Mouse (Mus musculus) neural tube, embryonic 15.5 days (tissue): ENCODE measurements around the gene Olfr1344. TPM values are rescaled to one million over a fixed set of nuclear protein-coding genes. Genes with fewer than 3 reads are reported as not detected.

Source experiments
- ATAC-seq: fragments of 200-750 bp; cut with Nextera tagmentation; 2 replicates; pipeline ENCODE4 v1.8.0; 2017; ENCODE audit warnings: mild to moderate bottlenecking, moderate TSS enrichment, moderate library complexity; ENCODE audit not compliant: low FRiP score
- H3K27ac ChIP-seq: fragments of 300-500 bp; sonication (generic); replicated peaks from 2 replicates; pipeline ENCODE4 v1.5.1; 2015; ENCODE audit warnings: mild to moderate bottlenecking, inconsistent platforms
- H3K27me3 ChIP-seq: fragments of 300-500 bp; sonication (generic); replicated peaks from 2 replicates; pipeline ENCODE4 v1.6.1; 2015; ENCODE audit warnings: inconsistent platforms
- H3K36me3 ChIP-seq: fragments of 300-500 bp; sonication (generic); 2 replicates; pipeline ENCODE4 v1.6.1; 2015; ENCODE audit warnings: inconsistent platforms
- H3K4me1 ChIP-seq: fragments of 300-500 bp; sonication (generic); 2 replicates; pipeline ENCODE4 v1.6.1; 2015; ENCODE audit warnings: inconsistent platforms
- H3K4me2 ChIP-seq: fragments of 300-500 bp; sonication (generic); 2 replicates; pipeline ENCODE4 v1.6.1; 2015; ENCODE audit warnings: inconsistent platforms, mild to moderate bottlenecking, moderate library complexity
- H3K4me3 ChIP-seq: fragments of 300-500 bp; sonication (generic); replicated peaks from 2 replicates; pipeline ENCODE4 v1.5.1; 2015; ENCODE audit warnings: mild to moderate bottlenecking, inconsistent platforms
- H3K9ac ChIP-seq: fragments of 300-500 bp; sonication (generic); replicated peaks from 2 replicates; pipeline ENCODE4 v1.6.1; 2015; ENCODE audit warnings: mild to moderate bottlenecking, inconsistent platforms
- H3K9me3 ChIP-seq: fragments of 300-500 bp; sonication (generic); replicated peaks from 2 replicates; pipeline ENCODE4 v1.6.1; 2016; ENCODE audit warnings: inconsistent platforms
- WGBS: fragments of 180-500 bp; shearing (Covaris S2); methylation state at CpG from one replicate; pipeline ENCODE4 v1.1.7; 2015; ENCODE audit warnings: mixed read lengths; 5-methylcytosine and 5-hydroxymethylcytosine counted together
- polyA plus RNA-seq: library from polyadenylated mRNA; unstranded; fragments of >200 nt; fragmentation: Nextera tagmentation; extraction: Ambion mirVana; gene quantifications from 2 replicates; pipeline ENCODE4 v1.2.1, GENCODE M21; 2015

Olfr1344 gene
- 0.05 and 0.10 TPM in 2 replicates for polyA plus RNA-seq

DNA sequence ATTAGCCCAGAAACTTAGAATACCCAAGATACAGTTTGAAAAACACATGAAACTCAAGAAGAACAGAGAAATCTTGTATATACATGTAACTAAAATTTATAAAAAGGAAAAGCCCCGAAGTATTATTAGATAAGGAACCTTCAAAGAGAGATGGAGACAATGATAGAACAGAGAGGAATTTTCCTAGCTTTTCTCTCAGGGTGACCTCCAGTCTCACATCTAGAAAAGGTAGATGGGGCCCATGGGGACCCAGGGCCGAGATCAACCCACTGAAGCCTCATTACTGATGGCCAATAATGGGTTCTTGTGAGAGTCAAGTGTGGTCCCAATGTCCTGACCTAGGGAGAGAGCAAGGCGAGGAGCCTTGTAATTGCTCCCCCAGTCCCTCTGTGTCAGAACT, at the start of gene Olfr1344:
Gene Olfr1344 (plus strand): TSS at position 301 of the 400 bp plus-strand sequence.
- 76% methylated on average over 3 of the region's 3 CpGs for WGBS
- H3K27me3 ChIP-seq, result no peaks in the 10 kb centered on the region
- no peak for ATAC-seq

DNA sequence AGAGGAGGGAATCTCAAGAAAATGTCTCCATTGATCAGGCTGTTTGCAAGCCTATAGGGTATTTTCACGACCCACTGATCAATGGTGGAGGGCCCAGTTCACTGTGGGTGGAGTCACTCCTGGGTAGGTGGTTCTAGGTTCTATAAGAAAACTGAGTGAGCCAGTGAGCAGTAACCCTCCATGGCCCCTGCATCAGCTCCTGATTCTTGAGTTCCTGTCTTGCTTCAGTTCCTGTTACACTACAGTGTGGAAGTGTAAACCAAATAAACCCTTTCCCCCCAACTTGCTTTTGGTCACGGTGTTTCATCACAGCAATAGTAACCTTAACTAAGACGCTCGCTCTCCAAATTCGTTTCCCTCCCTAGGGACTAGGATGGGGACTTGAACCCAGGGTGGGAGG, 49.5 kb upstream of the Olfr1344 start:
- no peaks in the 10 kb centered on the region for H3K27me3 ChIP-seq
- no peak overlapping the region for H3K4me3 ChIP-seq
- H3K4me1 ChIP-seq, result peaks cover 4% of the 10 kb centered on the region
- no peak overlapping the region for H3K4me2 ChIP-seq
- 91% methylated on average over 5 of the region's 5 CpGs for WGBS
- peaks cover 51% of the 10 kb centered on the region for H3K36me3 ChIP-seq
- H3K27ac ChIP-seq, result no peak overlapping the region
- ATAC-seq, result no peak
- no peak overlapping the region for H3K9ac ChIP-seq
- no peaks in the 10 kb centered on the region for H3K9me3 ChIP-seq

More for the DNA sequence above, at the start of gene Olfr1344:
- H3K4me1 ChIP-seq, result peaks cover 19% of the 10 kb centered on the region
- no peaks in the 10 kb centered on the region for H3K9me3 ChIP-seq
- no peak within 1 kb of the TSS for H3K9ac ChIP-seq
- no peak within 1 kb of the TSS for H3K4me3 ChIP-seq
- H3K27ac ChIP-seq, result no peak within 1 kb of the TSS
- H3K36me3 ChIP-seq, result no peaks in the 10 kb centered on the region
- H3K4me2 ChIP-seq, result no peak within 1 kb of the TSS

DNA sequence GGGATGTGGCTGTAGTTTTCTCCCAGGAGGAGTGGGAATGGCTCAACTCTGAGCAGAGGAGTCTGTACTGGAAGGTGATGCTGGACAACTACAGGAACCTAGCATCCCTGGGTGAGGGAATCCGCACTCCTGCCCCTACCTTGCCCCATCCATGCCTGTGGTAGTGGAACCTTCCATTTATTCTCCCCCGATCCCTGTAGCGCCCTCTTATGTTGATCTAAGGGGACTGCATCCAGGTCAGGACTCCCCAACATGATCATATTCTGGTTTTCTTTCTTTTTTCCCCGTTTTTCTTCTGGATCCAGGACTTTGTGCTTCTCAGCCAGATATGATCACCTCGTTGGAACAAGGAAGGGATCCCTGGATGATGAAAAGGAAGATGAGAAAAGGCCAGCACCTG, 49.0 kb upstream of the Olfr1344 start:
- Histone ChIP-seq H3K27me3 (no peaks in the 10 kb centered on the region), H3K9ac (no peak overlapping the region), H3K27ac (no peak overlapping the region), H3K4me1 (no peaks in the 10 kb centered on the region; the same call in 1 of the 2 replicates), H3K4me2 (no peak overlapping the region), H3K4me3 (no peak overlapping the region), H3K9me3 (no peaks in the 10 kb centered on the region), H3K36me3 (peaks cover 56% of the 10 kb centered on the region)
- 79% methylated on average over 5 of the region's 5 CpGs for WGBS
- ATAC-seq, result no peak

DNA sequence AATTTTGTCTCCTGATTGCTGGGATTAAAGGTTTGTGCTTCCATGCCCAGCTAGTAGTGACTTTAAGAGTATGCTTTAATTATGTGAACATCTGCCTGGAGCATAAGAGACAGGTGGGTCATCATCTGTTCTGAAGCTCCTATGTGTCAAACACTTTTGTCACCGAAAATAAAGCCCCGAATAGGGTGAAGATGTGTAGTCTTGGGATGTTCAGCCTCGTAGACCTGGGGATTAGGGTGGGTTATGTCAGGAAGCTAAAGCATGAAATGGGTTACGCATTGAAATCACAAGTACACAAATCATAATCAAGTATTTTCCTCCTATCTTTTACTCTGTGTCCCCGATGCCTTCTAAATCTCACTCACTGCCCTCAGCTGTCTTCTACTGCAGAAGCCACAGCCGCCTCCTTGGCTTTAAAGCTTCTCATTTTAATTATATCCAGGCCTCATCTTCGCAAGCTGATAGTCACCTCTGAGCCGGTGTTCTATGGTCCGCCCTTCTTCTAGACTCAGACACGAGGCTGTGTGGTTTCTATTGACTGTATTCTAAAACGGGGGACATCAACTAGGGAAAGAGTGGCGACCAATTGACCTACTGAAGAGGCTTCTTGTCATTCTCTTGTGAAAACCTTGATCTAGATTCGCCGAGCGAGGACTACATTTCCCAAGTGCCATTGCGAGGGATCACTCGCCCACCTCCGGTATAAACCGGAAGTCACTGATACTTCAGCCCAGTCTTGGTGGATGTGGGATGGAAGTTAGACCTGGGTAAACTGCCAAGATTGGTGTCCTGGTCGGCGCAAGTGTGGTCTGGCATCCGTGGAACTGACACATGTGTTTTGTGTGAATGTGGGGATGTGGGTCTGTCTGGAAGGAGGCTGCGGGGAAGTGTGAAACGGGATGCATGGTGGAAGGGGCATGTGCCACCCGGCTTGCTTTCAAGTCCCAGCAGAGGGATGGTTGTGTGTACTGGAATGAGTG, 40.2 kb upstream of the Olfr1344 start, which contains the start of gene Smim17:
Gene Smim17 (plus strand): TSS at position 720 of the 980 bp plus-strand sequence.
- WGBS, result 28% methylated on average over 25 of the region's 25 CpGs
- peaks cover 13% of the 10 kb centered on the region for H3K4me1 ChIP-seq
- peak within 1 kb of the TSS; percentile 25; the same call in 1 of the 2 replicates for H3K27ac ChIP-seq
- peak; percentile 91 for ATAC-seq
- H3K9ac ChIP-seq, result peak within 1 kb of the TSS; percentile 52
- H3K4me3 ChIP-seq, result peak within 1 kb of the TSS; percentile 54
- no peaks in the 10 kb centered on the region for H3K9me3 ChIP-seq
- peak within 1 kb of the TSS; percentile 84 for H3K4me2 ChIP-seq
- H3K27me3 ChIP-seq, result no peaks in the 10 kb centered on the region
- H3K36me3 ChIP-seq, result peaks cover 28% of the 10 kb centered on the region

DNA sequence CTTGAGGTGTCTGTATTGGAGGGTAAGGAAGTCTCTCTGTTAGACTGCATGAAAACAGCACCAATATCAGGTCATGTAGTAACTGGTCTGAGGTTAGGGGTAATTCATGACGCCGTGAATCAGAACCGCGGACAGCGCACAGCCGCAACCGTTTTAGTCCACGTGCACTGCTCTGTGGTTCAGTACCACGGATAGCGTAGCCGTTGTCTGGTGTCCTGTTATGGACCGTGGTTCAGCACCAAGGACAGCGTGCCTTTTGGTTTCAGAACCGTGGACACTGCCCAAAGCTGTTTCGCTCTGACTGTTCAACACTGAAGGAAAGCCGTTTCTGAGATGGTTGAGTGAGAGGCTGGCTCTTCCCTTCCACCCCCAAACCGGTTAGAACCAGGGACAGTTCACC, 28.4 kb upstream of the Olfr1344 start, which contains the start of gene Gm20715:
Gene Gm20715 (plus strand): TSS at position 235 of the 400 bp plus-strand sequence.
- no peak within 1 kb of the TSS for H3K9ac ChIP-seq
- WGBS, result 3% methylated on average over 17 of the region's 17 CpGs
- no peaks in the 10 kb centered on the region for H3K4me1 ChIP-seq
- H3K9me3 ChIP-seq, result no peaks in the 10 kb centered on the region
- no peak within 1 kb of the TSS for H3K27ac ChIP-seq
- no peak within 1 kb of the TSS for H3K4me2 ChIP-seq
- ATAC-seq, result peak; percentile 19; the same call in 1 of the 2 replicates
- H3K36me3 ChIP-seq, result no peaks in the 10 kb centered on the region; the same call in 1 of the 2 replicates
- no peak within 1 kb of the TSS for H3K4me3 ChIP-seq
- H3K27me3 ChIP-seq, result no peaks in the 10 kb centered on the region

DNA sequence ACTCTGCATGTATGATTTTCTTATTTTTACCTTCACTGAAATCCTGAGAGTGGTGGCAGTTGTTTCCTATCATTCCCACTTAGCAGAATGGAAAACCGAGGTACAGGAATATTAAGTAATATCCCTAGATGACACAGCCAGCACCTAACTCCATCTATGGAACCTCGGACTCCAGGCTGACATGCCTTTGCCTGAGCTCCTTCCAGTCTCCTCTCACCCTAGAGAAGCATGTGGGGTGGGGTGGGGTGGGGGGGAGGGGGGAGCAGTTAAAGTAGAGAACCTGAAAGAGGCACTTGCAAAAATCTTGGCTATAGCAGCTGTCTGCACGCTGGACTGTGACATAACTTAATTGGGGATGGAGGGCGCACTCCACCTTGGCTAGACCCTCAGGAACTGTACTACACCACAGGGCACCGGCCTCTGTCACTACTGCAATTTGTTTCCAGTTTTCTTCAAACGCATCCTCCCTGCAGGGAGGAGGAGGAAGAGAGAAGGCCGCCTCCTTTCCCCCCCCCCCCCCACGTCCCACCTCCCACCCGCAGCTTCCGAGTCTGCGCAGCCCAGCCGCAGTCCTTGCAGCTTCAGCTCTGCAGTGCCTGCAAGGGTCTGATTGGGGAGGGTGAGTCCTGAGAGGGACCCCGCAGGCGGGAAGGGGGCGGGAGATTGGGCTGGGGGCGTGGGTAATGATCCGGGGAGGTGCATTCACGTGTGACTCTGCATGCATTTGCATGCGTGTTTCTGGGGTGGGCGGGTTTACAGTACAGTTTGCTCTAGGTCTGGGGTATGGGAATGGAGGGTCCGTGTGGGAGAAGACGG, 23.7 kb upstream of the Olfr1344 start:
- ATAC-seq, result peak; percentile 95
- Histone ChIP-seq H3K4me2 (peak overlapping the region; percentile 59), H3K4me3 (peak overlapping the region; percentile 44), H3K27ac (peak overlapping the region; percentile 28; the same call in 1 of the 2 replicates), H3K9ac (peak overlapping the region; percentile 49), H3K27me3 (no peaks in the 10 kb centered on the region), H3K36me3 (no peaks in the 10 kb centered on the region), H3K9me3 (no peaks in the 10 kb centered on the region), H3K4me1 (no peaks in the 10 kb centered on the region)
- WGBS, result 7% methylated on average over 19 of the region's 22 CpGs

DNA sequence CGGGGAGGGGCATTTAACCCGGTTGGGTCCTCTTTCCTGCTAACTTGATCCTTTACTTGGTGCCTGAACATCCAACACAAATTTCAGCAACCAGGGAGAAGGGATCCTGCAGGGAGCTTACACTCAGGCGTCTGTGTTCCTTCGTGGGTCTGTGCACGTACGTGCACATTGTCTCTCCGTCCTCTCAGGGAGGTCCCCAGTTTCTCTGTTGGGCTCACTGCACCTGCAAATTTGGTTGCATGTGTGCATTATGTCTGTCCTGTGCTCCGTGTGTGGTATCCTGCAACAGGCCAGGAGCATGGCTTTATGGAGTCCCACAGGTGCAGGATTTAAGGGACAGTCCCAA, 23.1 kb upstream of the Olfr1344 start:
- Histone ChIP-seq H3K27me3 (no peaks in the 10 kb centered on the region), H3K9me3 (no peaks in the 10 kb centered on the region), H3K4me2 (peak overlapping the region; percentile 59), H3K27ac (peak overlapping the region; percentile 28; the same call in 1 of the 2 replicates), H3K4me1 (no peaks in the 10 kb centered on the region), H3K4me3 (peak overlapping the region; percentile 44), H3K9ac (peak overlapping the region; percentile 49), H3K36me3 (no peaks in the 10 kb centered on the region)
- peak; percentile 74 for ATAC-seq
- WGBS, result 7% methylated on average over 8 of the region's 8 CpGs

DNA sequence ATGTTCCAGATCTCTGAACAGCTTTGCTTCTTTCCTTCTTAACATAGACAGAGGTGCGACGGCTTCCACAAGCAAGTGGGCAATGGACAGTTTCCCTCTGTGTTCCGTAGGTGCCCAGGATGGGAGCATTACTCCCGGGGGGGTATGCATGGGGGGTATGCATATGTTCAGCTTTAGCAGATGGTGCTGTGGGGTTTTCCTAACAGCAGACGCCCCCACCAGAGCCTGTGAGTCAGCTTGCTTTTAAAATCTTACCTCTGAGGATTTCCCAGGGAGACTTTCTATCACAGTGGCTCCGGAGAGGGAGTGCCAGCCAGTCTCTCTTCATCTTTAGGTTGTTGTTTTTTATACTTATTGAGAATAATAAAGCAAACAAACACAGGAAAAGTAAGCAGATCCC, 18.6 kb upstream of the Olfr1344 start:
- Histone ChIP-seq H3K4me3 (no peak overlapping the region), H3K27me3 (no peaks in the 10 kb centered on the region), H3K4me2 (no peak overlapping the region), H3K36me3 (no peaks in the 10 kb centered on the region), H3K9me3 (no peaks in the 10 kb centered on the region), H3K27ac (no peak overlapping the region), H3K4me1 (no peaks in the 10 kb centered on the region), H3K9ac (no peak overlapping the region)
- no peak for ATAC-seq
- 76% methylated on average over 6 of the region's 6 CpGs for WGBS

DNA sequence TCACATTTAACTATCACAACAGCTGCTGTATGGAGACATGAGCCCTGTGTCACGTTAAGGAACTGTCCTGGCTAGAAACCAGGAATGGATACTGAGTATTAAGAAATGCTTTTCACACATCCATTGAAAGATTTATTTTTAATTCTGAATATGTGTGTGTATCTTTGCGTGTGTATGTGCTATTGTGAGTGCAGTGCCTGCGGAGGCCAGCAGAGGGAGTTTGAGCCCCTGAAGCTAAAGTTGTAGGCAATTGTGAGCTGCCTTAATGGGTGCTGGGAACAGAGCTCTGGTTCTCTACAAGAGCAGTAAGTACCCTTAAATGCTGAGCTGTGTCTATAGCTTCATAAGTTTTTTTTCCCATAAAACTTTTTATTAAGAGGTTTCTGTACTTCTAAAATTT, 9.1 kb upstream of the Olfr1344 start:
- 85% methylated on average over 3 of the region's 3 CpGs for WGBS
- Histone ChIP-seq H3K9me3 (0 out of 2 replicates have a peak, but pooled peaks cover 3% of the 10 kb centered on the region), H3K36me3 (peaks cover 15% of the 10 kb centered on the region; the same call in 1 of the 2 replicates), H3K9ac (no peak overlapping the region), H3K27ac (no peak overlapping the region), H3K4me3 (no peak overlapping the region), H3K27me3 (no peaks in the 10 kb centered on the region), H3K4me1 (peaks cover 6% of the 10 kb centered on the region; the same call in 1 of the 2 replicates), H3K4me2 (no peak overlapping the region)
- ATAC-seq, result no peak

DNA sequence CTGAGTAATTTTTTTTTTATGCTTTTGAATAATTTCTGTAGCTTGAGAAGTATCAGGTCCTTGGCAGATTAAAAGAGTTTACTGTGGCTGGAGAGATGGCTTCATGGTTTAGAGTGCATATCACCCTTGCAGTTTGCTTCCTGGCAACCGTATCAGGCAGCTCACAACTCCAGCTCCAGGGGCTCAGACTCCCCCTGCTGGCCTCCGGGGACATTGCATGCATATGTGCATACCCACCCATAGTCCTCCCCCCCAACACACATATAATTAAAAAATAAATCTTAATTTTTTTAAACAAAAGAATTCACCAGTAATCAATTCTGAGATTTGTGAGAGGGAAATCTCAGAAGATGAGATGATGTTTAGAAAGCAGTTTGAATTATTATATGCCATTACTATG, 8.1 kb upstream of the Olfr1344 start:
- no peak overlapping the region for H3K4me3 ChIP-seq
- no peak for ATAC-seq
- WGBS, result 29% methylated on average over 2 of the region's 2 CpGs

DNA sequence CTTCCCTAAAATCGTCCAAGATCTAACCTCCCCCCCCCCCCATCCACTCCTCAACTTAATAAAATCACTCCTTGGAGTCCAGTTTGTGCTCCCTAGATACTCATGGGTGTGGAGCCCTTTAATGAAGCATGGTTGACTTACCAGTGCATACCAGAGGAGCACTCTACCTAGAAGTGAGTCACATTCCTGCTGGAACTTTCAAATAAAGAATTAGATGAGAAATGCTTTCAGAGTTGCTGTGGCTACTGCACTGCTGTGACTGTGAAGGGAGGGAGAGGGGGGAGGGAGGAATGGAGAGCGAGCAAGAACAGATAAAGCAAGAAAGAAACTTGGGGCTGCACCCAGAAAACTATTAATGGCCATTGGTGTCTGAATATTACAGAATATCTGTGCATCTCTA, 2.7 kb downstream of the Olfr1344 start:
- Histone ChIP-seq H3K9me3 (no peaks in the 10 kb centered on the region), H3K9ac (no peak overlapping the region), H3K4me3 (no peak overlapping the region), H3K27ac (no peak overlapping the region), H3K36me3 (no peaks in the 10 kb centered on the region), H3K27me3 (no peaks in the 10 kb centered on the region), H3K4me2 (no peak overlapping the region), H3K4me1 (no peaks in the 10 kb centered on the region)
- 77% methylated on average over 2 of the region's 2 CpGs for WGBS
- no peak for ATAC-seq

More for the DNA sequence above, 8.1 kb upstream of the Olfr1344 start:
- peaks cover 15% of the 10 kb centered on the region; the same call in 1 of the 2 replicates for H3K36me3 ChIP-seq
- no peak overlapping the region for H3K9ac ChIP-seq
- H3K4me2 ChIP-seq, result no peak overlapping the region
- H3K27me3 ChIP-seq, result no peaks in the 10 kb centered on the region
- H3K9me3 ChIP-seq, result 0 out of 2 replicates have a peak, but pooled peaks cover 3% of the 10 kb centered on the region
- H3K27ac ChIP-seq, result no peak overlapping the region
- H3K4me1 ChIP-seq, result peaks cover 13% of the 10 kb centered on the region
